Mouse (Mus musculus): ENCODE measurements around the gene Prss53.

DNA sequence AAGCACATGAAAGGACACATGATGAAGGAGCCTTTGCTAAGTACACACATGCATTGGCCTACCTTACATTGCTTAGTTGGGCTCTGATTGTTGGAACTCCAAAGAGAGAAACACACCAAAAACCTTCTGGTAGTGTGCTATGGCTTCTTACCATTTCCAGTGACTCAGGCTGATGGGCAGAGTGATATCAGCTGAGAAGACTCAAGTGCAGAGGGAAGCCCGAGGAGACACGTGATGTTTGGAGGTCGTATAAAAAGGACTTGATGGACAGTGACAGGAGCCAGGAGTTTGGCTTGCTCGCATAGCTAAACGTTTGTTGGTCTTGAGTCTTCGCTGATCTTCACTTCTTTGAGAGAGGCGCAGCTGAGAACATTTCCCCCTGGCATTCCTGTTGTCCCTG is 6.8 kb upstream of the Prss53 start:
- TF ChIP-seq CTCF (IDR thresholded peaks at IDR 0.05; ENCODE audit: borderline replicate concordance, extremely low read depth, insufficient read depth, insufficient read length): no peak
- no peak for TF ChIP-seq POLR2A (IDR thresholded peaks at IDR 0.05; ENCODE audit: borderline replicate concordance, extremely low read depth, insufficient read depth, insufficient read length, poor library complexity, severe bottlenecking)

All from brain, embryonic 14.5 days (tissue).